Mouse (Mus musculus) cortical plate, adult 2 months (tissue): ENCODE measurements at regions not wholly inside any gene's neighbourhood (a gene's known extent, or its start where the extent isn't known, plus 50 kb on each side); places are given as distances from the start of the nearest gene placed in this dataset.

Source experiments
- CTCF ChIP-seq: fragments of 200-500 bp; IDR thresholded peaks from 2 replicates; pipeline ENCODE4 v1.5.1; 2011; ENCODE audit warnings: mild to moderate bottlenecking, control low read depth, low read length; ENCODE audit not compliant: insufficient read depth; ENCODE audit errors: extremely low read depth
- POLR2A ChIP-seq: fragments of 200-500 bp; IDR thresholded peaks from 2 replicates; pipeline ENCODE4 v1.6.1; 2011; ENCODE audit warnings: mild to moderate bottlenecking, low read length, control low read depth; ENCODE audit not compliant: insufficient read depth; ENCODE audit errors: extremely low read depth

DNA sequence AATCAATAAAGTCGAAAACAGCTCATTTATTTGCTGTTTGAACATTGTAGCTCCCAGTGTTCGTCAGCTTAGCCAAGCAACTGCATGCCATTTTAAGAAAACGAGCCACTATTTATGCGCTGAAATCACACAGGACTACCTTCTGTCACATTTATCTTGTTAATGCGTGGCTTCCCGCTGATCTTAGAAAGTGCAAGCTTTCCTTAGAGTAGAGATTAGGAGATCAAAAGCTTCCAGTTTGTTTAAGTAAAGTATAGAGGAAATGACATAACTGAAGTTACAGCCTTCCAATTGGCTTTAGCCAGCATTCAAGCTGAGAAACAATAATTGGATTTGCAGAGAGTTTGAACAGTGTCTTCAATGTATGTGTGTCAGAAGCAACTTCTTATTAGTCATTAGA is 406.4 kb downstream of the Cbln4 start:
- TF ChIP-seq CTCF, result no peak
- TF ChIP-seq POLR2A, result no peak
